8 mouse cellular contexts compared by ENCODE assay signal in the genomic region with DNA sequence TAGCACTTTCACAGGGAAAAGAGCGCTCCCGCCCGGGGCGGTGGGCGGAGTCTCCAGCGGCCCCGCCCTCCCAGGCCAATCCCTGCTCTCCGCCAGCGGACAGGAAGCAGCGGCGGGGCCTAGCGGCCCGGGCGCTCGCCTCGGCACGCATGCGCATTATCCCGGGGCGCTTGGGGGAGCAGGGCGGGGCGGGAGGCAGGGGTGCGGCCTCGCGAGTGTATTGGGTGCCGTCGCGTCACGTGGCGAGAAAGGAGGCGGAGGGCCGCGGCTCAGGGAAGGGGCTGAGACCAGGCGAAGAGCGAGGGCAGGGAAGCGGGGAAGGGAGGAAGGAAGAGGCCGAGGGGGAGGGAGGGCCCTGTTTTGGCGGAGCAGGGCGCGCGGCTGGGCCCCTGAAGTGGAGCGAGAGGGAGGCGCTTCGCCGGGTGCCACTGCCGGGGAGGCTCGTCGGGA. TPM values are rescaled to one million over a fixed set of nuclear protein-coding genes. Genes with fewer than 3 reads are reported as not detected.
DNase-seq lines count a peak whose midpoint lies in the region; ATAC-seq lines count a peak whose summit lies in the region.

A gene (plus strand): TSS at position 316 of the 450 bp plus-strand sequence.

- H3K4me1 ChIP-seq in hindbrain, embryonic 12.5 days, result peaks cover 15% of the 10 kb centered on the region

- peak within 1 kb of the TSS; percentile 87 for H3K4me2 ChIP-seq in hindbrain, embryonic 12.5 days (replicated peaks)

- no peaks in the 10 kb centered on the region for H3K27me3 ChIP-seq in hindbrain, embryonic 12.5 days

- WGBS in hindbrain, embryonic 12.5 days, result 0% methylated on average over 48 of the region's 48 CpGs

- peak within 1 kb of the TSS; percentile 99 for H3K27ac ChIP-seq in hindbrain, embryonic 12.5 days

- H3K36me3 ChIP-seq in hindbrain, embryonic 12.5 days, result no peaks in the 10 kb centered on the region

- DNase-seq in Muller cell, postnatal 12 days (ENCODE audit: inconsistent ontology term), result peak; percentile 100
- DNase-seq in cerebellum, adult 9-11 months, result peak; percentile 99
- peak; percentile 96 to 98 for DNase-seq in frontal cortex, postnatal 10 days (ENCODE audit: low spot score in 2 of 2)
- peak; percentile 95 to 98 for DNase-seq in layer of hippocampus, postnatal 14 days (ENCODE audit: low spot score in 2 of 2)
- peak; percentile 99 for DNase-seq in lung, postnatal 14 days
- DNase-seq in retina, adult 2 months (ENCODE audit: low read depth, low spot score), result peak; percentile 96
- peak; percentile 99 for DNase-seq in thymus, postnatal 36 days

- ATAC-seq in hindbrain, embryonic 12.5 days (ENCODE audit: low FRiP score), result peak; percentile 99

- H3K4me3 ChIP-seq in hindbrain, embryonic 12.5 days, result peak within 1 kb of the TSS; percentile 99

- peak within 1 kb of the TSS; percentile 99 for H3K9ac ChIP-seq in hindbrain, embryonic 12.5 days

- H3K9me3 ChIP-seq in hindbrain, embryonic 12.5 days (replicated peaks), result no peaks in the 10 kb centered on the region

RNA-seq across cellular contexts. Expression of the gene that starts here (rescaled TPM):
- 88.4 and 99.7 TPM in 2 replicates for polyA plus RNA-seq in hindbrain, embryonic 12.5 days (2016; fragmentation: Nextera tagmentation; extraction: Ambion mirVana)
- 10 to 100 TPM; 67.9 to 69.1 TPM for total RNA-seq in layer of hippocampus, postnatal 14 days (2021)

Comparison
In these comparisons a context has a peak if more than half of its experiments do, and no peak if none do; other contexts are left out.
1. Peak in every context shown above with its lines: DNase-seq, ATAC-seq, H3K4me3 ChIP-seq and H3K27ac ChIP-seq.